Comparison of ENCODE assay signal across 10 mouse cellular contexts in genomic region chr11:60697561-60697960, GRCm38 (mm10). TPM values are rescaled to one million over a fixed set of nuclear protein-coding genes. Genes with fewer than 3 reads are reported as not detected.
A peak's percentile ranks its signal among the peaks of the same experiment; 100 is the strongest.
DNase-seq lines count a peak whose midpoint lies in the region; TF ChIP-seq lines count a peak whose summit lies in the region.
"Had no signal": no experiment of that assay in that cellular context is flagged by ENCODE, and none has a peak within 500 bp of the region (broad histone marks: within the 10 kb centered on the region; RNA-seq: fewer than 3 reads in every experiment).

No protein-coding gene starts in this region.

- no peak overlapping the region for H3K27ac ChIP-seq in layer of hippocampus, adult 2 months

- peak; percentile 77 for TF ChIP-seq CTCF in layer of hippocampus, adult 2 months (conservative IDR thresholded peaks at IDR 0.05)

- H3K4me3 ChIP-seq in layer of hippocampus, adult 2 months, result no peak overlapping the region
- H3K4me3 ChIP-seq: embryonic facial prominence, embryonic 13.5 days; neural tube, embryonic 13.5 days had no signal

- DNase-seq in cerebellum, adult 11 months, result peak; percentile 3
- no peak for DNase-seq in cerebellum, adult 18-20 months
- no peak for DNase-seq in layer of hippocampus, adult 2 months (ENCODE audit: low spot score in 2 of 2)
- DNase-seq in layer of hippocampus, adult 9-10 months (ENCODE audit: low spot score), result no peak
- peak; percentile 68 for DNase-seq in NIH3T3 (ENCODE audit: low read depth)
- peak; percentile 6 for DNase-seq in lung, postnatal 10 days
- DNase-seq in spleen, postnatal 14 days (ENCODE audit: low spot score in 2 of 2), result no peak
- DNase-seq in natural killer cell, adult 2 months (ENCODE audit: low spot score in 2 of 2), result no peak

RNA-seq across cellular contexts. Expression of gene Llgl1, which starts 2.0 kb away (rescaled TPM):
- 10 to 100 TPM; 43.0 to 43.3 TPM for total RNA-seq in layer of hippocampus, adult 2 months (2021)

RNA-seq across cellular contexts. Expression of gene Flii, which starts 29.5 kb away (rescaled TPM):
- 10 to 100 TPM; 59.5 to 68.2 TPM for total RNA-seq in layer of hippocampus, adult 2 months (2021)

RNA-seq across cellular contexts. Expression of gene Mief2, which starts 30.6 kb away (rescaled TPM):
- total RNA-seq in layer of hippocampus, adult 2 months (2021), result 10 to 100 TPM; 21.2 to 25.0 TPM

Comparison
In these comparisons a context has a peak if more than half of its experiments do, and no peak if none do; other contexts are left out.
1. DNase-seq: peak in cerebellum, adult 11 months (single experiment), NIH3T3 (single experiment) and lung, postnatal 10 days (single experiment); none in cerebellum, adult 18-20 months (0 of 2), layer of hippocampus, adult 2 months (0 of 2), layer of hippocampus, adult 9-10 months (single experiment), spleen, postnatal 14 days (0 of 2) and natural killer cell, adult 2 months (0 of 2).